Mouse (Mus musculus) C2C12 (cell line): Measurements from ENCODE around the gene Ech1.

Source experiments
- CTCF ChIP-seq: IDR thresholded peaks from one replicate; pipeline ENCODE4 v1.5.1; 2011; ENCODE audit not compliant: control insufficient read depth, insufficient read depth, insufficient read length
- MAX ChIP-seq: IDR thresholded peaks from one replicate; pipeline ENCODE4 v1.6.1; 2011; ENCODE audit warnings: mild to moderate bottlenecking, control low read depth
- USF1 ChIP-seq: IDR thresholded peaks from one replicate; pipeline ENCODE4 v1.6.1; 2011; ENCODE audit warnings: low read depth, mild to moderate bottlenecking, control low read depth, moderate library complexity

GRCm38 (mm10) chr7:28862817-28863499 is 37.9 kb downstream of the Ech1 start:
- TF ChIP-seq CTCF (no peak), MAX (no peak), USF1 (no peak)
